Mouse (Mus musculus): ENCODE results near the gene Ms4a6d.

DNA sequence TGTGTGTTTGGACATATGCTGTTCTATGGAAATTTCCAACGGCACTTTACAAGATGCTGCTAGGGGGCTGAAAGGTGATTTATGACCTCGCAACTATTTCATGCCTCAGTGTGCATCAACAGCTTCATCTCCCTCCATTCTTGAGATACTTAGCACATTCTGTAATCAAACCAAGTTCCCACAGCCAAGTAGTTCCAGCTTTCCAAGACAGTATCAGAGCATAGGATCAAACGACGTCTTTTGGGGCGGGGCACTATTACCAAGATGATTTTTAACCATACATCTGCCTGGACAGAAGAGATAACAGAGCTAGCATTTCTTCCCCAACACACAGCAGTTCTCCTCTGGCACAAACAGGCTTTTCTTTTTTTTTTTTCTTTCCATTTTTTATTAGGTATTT, 20.6 kb upstream of the Ms4a6d start:
- TF ChIP-seq CTCF (IDR thresholded peaks at IDR 0.05; ENCODE audit: low read depth), result no peak
- TF ChIP-seq EP300 (IDR thresholded peaks at IDR 0.05; ENCODE audit: low read depth), result peak; percentile 77
